Comparison of ENCODE assay signal across 8 mouse cellular contexts in the genomic region with DNA sequence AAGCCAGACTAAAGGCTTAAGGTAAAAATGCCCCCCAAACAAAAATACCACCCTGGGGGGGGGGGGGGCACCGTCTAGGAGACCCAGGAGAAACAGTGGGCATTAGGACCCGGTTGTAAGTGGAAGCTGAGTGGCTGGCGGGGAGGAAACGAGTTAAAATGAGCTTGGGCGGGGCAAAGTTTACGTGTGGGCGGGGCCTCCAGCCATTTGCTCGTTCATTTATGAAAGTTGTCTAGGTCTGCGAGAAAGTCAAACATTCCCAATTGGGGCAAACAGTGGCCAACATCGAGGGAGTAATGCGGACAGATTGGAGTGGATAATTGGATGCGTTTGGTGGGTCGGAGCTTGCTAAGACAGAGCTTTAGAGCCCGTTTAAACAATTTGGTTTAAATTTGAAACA. TPM values are rescaled to one million over a fixed set of nuclear protein-coding genes. Genes with fewer than 3 reads are reported as not detected.
DNase-seq lines count a peak whose midpoint lies in the region; ATAC-seq and TF ChIP-seq lines count a peak whose summit lies in the region.

No protein-coding gene starts in this region.

- DNase-seq in thymus, adult 2 months: peak; percentile 12
- DNase-seq in thymus, postnatal 10 days (ENCODE audit: low spot score in 2 of 2): no peak
- DNase-seq in gastrocnemius, adult 2 months: peak; percentile 71
- DNase-seq in naive thymus-derived CD4-positive, alpha-beta T cell, adult 2 months (ENCODE audit: low read depth): peak; percentile 27
- DNase-seq in layer of hippocampus, adult 9-11 months: no peak
- DNase-seq in frontal cortex, postnatal 25 days (ENCODE audit: low spot score in 2 of 2): no peak

- peak overlapping the region; percentile 24 for H3K4me2 ChIP-seq in hindbrain, embryonic 16.5 days (ENCODE audit: low read length)
- H3K4me2 ChIP-seq in liver, embryonic 12.5 days: peak overlapping the region; percentile 55

- no peaks in the 10 kb centered on the region for H3K36me3 ChIP-seq in thymus, adult 2 months (ENCODE audit: control insufficient read depth, insufficient read depth, low read length)
- H3K36me3 ChIP-seq in hindbrain, embryonic 16.5 days (ENCODE audit: control insufficient read depth, insufficient read depth, low read length): no peaks in the 10 kb centered on the region
- no peaks in the 10 kb centered on the region for H3K36me3 ChIP-seq in liver, embryonic 12.5 days

- no peak overlapping the region for H3K27ac ChIP-seq in thymus, adult 2 months (ENCODE audit: control insufficient read depth, insufficient read depth, low read length)
- H3K27ac ChIP-seq in gastrocnemius, adult 2 months: peak overlapping the region; percentile 31
- no peak overlapping the region for H3K27ac ChIP-seq in hindbrain, embryonic 16.5 days (ENCODE audit: low read depth, low read length)
- no peak overlapping the region for H3K27ac ChIP-seq in liver, embryonic 12.5 days

- H3K4me1 ChIP-seq in thymus, adult 2 months (replicated peaks; ENCODE audit: control insufficient read depth, insufficient read depth, low read length): no peaks in the 10 kb centered on the region
- no peaks in the 10 kb centered on the region; the same call in 1 of the 2 replicates for H3K4me1 ChIP-seq in hindbrain, embryonic 16.5 days (ENCODE audit: control insufficient read depth, insufficient read depth, low read depth, low read length)
- peaks cover 24% of the 10 kb centered on the region for H3K4me1 ChIP-seq in liver, embryonic 12.5 days

- no peak overlapping the region for H3K9ac ChIP-seq in hindbrain, embryonic 16.5 days (ENCODE audit: low read depth, low read length)
- no peak overlapping the region for H3K9ac ChIP-seq in liver, embryonic 12.5 days

- H3K4me3 ChIP-seq in thymus, adult 2 months (ENCODE audit: control insufficient read depth, insufficient read depth, low read length): no peak overlapping the region
- peak overlapping the region; percentile 64 for H3K4me3 ChIP-seq in gastrocnemius, adult 2 months
- H3K4me3 ChIP-seq in hindbrain, embryonic 16.5 days (ENCODE audit: low read length): no peak overlapping the region
- peak overlapping the region; percentile 30 for H3K4me3 ChIP-seq in liver, embryonic 12.5 days

- intact Hi-C loops in gastrocnemius, adult 2 months (cut with DNase I): no loop called here

- TF ChIP-seq CTCF in thymus, adult 2 months (IDR thresholded peaks at IDR 0.05; ENCODE audit: borderline replicate concordance, control insufficient read depth, extremely low read depth, insufficient read depth, low read length, poor library complexity): no peak
- TF ChIP-seq CTCF in gastrocnemius, adult 2 months (IDR thresholded peaks at IDR 0.05): no peak

- H3K27me3 ChIP-seq in thymus, adult 2 months (ENCODE audit: control insufficient read depth, insufficient read depth, low read length): peaks cover 5% of the 10 kb centered on the region; the same call in 1 of the 2 replicates
- H3K27me3 ChIP-seq in hindbrain, embryonic 16.5 days (replicated peaks; ENCODE audit: control insufficient read depth, insufficient read depth, low read length): peaks cover 9% of the 10 kb centered on the region; the same call in 1 of the 2 replicates
- H3K27me3 ChIP-seq in liver, embryonic 12.5 days (replicated peaks): peaks cover 47% of the 10 kb centered on the region

- no peaks in the 10 kb centered on the region for H3K9me3 ChIP-seq in hindbrain, embryonic 16.5 days (ENCODE audit: control insufficient read depth, low read length)
- no peaks in the 10 kb centered on the region for H3K9me3 ChIP-seq in liver, embryonic 12.5 days (replicated peaks)

- WGBS in thymus, adult 2 months: 31% methylated on average over 14 of the region's 14 CpGs
- 33% methylated on average over 14 of the region's 14 CpGs for WGBS in hindbrain, embryonic 16.5 days
- WGBS in liver, embryonic 12.5 days (ENCODE audit: insufficient replicate concordance): 12% methylated on average over 14 of the region's 14 CpGs

- TF ChIP-seq POLR2A in thymus, adult 2 months (IDR thresholded peaks at IDR 0.05; ENCODE audit: control insufficient read depth, extremely low read depth, insufficient read depth, low read length, poor library complexity): no peak

- ATAC-seq in hindbrain, embryonic 16.5 days: no peak
- ATAC-seq in liver, embryonic 12.5 days: 0 out of 2 replicates have a peak, but pooled peaks have one; percentile 18

RNA-seq across cellular contexts. Expression of a gene that starts 5.5 kb away (rescaled TPM):
- 7.3 and 11.5 TPM in 2 replicates for polyA plus RNA-seq in thymus, adult 2 months (2012; rRNA removed)
- total RNA-seq in gastrocnemius, adult 2 months (2021): 1 to 10 TPM; 5.2 to 5.3 TPM
- 2.1 and 2.2 TPM in 2 replicates for polyA plus RNA-seq in hindbrain, embryonic 16.5 days (2015; fragmentation: Nextera tagmentation; extraction: Ambion mirVana)
- 2.1 and 2.4 TPM in 2 replicates for polyA plus RNA-seq in liver, embryonic 12.5 days (2016; fragmentation: Nextera tagmentation; extraction: Ambion mirVana)

RNA-seq across cellular contexts. Expression of a gene that starts 26.0 kb away (rescaled TPM):
- 498 and 588 TPM in 2 replicates for polyA plus RNA-seq in thymus, adult 2 months (2012; rRNA removed)
- total RNA-seq in gastrocnemius, adult 2 months (2021): 100 to 1,000 TPM; 333 to 344 TPM
- 1,116 and 1,205 TPM in 2 replicates for polyA plus RNA-seq in hindbrain, embryonic 16.5 days (2015; fragmentation: Nextera tagmentation; extraction: Ambion mirVana)
- polyA plus RNA-seq in liver, embryonic 12.5 days (2016; fragmentation: Nextera tagmentation; extraction: Ambion mirVana): 311 and 318 TPM in 2 replicates

RNA-seq across cellular contexts. Expression of a gene that starts 43.7 kb away (rescaled TPM):
- 91.8 and 120 TPM in 2 replicates for polyA plus RNA-seq in thymus, adult 2 months (2012; rRNA removed)
- 10 to 100 TPM; 88.0 to 97.7 TPM for total RNA-seq in gastrocnemius, adult 2 months (2021)
- polyA plus RNA-seq in hindbrain, embryonic 16.5 days (2015; fragmentation: Nextera tagmentation; extraction: Ambion mirVana): 200 and 278 TPM in 2 replicates
- polyA plus RNA-seq in liver, embryonic 12.5 days (2016; fragmentation: Nextera tagmentation; extraction: Ambion mirVana): 27.4 and 27.6 TPM in 2 replicates

Comparison
In these comparisons a context has a peak if more than half of its experiments do, and no peak if none do; other contexts are left out.
1. DNase-seq: peak in thymus, adult 2 months (single experiment), gastrocnemius, adult 2 months (single experiment) and naive thymus-derived CD4-positive, alpha-beta T cell, adult 2 months (single experiment); none in thymus, postnatal 10 days (0 of 2), layer of hippocampus, adult 9-11 months (single experiment) and frontal cortex, postnatal 25 days (0 of 2).
2. H3K4me3 ChIP-seq: peak in gastrocnemius, adult 2 months (single experiment) and liver, embryonic 12.5 days (single experiment); none in thymus, adult 2 months (single experiment) and hindbrain, embryonic 16.5 days (single experiment).